Mouse (Mus musculus): Measurements from ENCODE around the gene Borcs6.

GRCm38 (mm10) chr11:69089616-69090290, 30.2 kb downstream of the Borcs6 start:
- TF ChIP-seq CTCF (IDR thresholded peaks at IDR 0.05; ENCODE audit: control insufficient read depth, insufficient read depth, insufficient read length) (no peak), MYOG (IDR thresholded peaks at IDR 0.05; ENCODE audit: control insufficient read depth, extremely low read depth, insufficient read length) (no peak), CEBPB (IDR thresholded peaks at IDR 0.05; ENCODE audit: low read depth) (no peak), USF1 (IDR thresholded peaks at IDR 0.05; ENCODE audit: low read depth) (no peak), MAX (IDR thresholded peaks at IDR 0.05) (no peak), MYOD1 (IDR thresholded peaks at IDR 0.05; ENCODE audit: control insufficient read depth, insufficient read length, low read depth) (no peak)
